Comparison of ENCODE assay signal across 9 mouse cellular contexts in genomic region chr11:88627327-88627726, GRCm38 (mm10).
A peak's percentile ranks its signal among the peaks of the same experiment; 100 is the strongest.
DNase-seq lines count a peak whose midpoint lies in the region; ATAC-seq and TF ChIP-seq lines count a peak whose summit lies in the region.
"Had no signal": no experiment of that assay in that cellular context is flagged by ENCODE, and none has a peak within 500 bp of the region (broad histone marks: within the 10 kb centered on the region; RNA-seq: fewer than 3 reads in every experiment).

No protein-coding gene starts in this region.

- peak overlapping the region; percentile 98 for H3K27ac ChIP-seq in forebrain, embryonic 12.5 days
- no peak overlapping the region; the same call in 1 of the 2 replicates for H3K27ac ChIP-seq in forebrain, embryonic 14.5 days (ENCODE audit: low read depth, low read length)
- H3K27ac ChIP-seq in layer of hippocampus, adult 2 months: peak overlapping the region; percentile 78
- H3K27ac ChIP-seq in forebrain, embryonic 15.5 days (replicated peaks): 0 out of 2 replicates have a peak overlapping the region, but pooled peaks have one; percentile 13
- H3K27ac ChIP-seq: limb, embryonic 15.5 days had no signal

- H3K4me3 ChIP-seq in forebrain, embryonic 12.5 days (replicated peaks): no peak overlapping the region
- no peak overlapping the region for H3K4me3 ChIP-seq in forebrain, embryonic 14.5 days (ENCODE audit: low read depth, low read length)
- H3K4me3 ChIP-seq in layer of hippocampus, adult 2 months: no peak overlapping the region
- no peak overlapping the region for H3K4me3 ChIP-seq in forebrain, embryonic 15.5 days
- H3K4me3 ChIP-seq: limb, embryonic 15.5 days had no signal

- no peak overlapping the region for H3K4me2 ChIP-seq in forebrain, embryonic 12.5 days
- H3K4me2 ChIP-seq in forebrain, embryonic 14.5 days (ENCODE audit: low read length): no peak overlapping the region
- H3K4me2 ChIP-seq in forebrain, embryonic 15.5 days (replicated peaks): no peak overlapping the region
- H3K4me2 ChIP-seq: limb, embryonic 15.5 days had no signal

- 71% methylated on average over 7 of the region's 7 CpGs for WGBS in forebrain, embryonic 12.5 days
- WGBS in forebrain, embryonic 14.5 days: 74% methylated on average over 7 of the region's 7 CpGs
- 68% methylated on average over 7 of the region's 7 CpGs for WGBS in forebrain, embryonic 15.5 days

- H3K36me3 ChIP-seq in forebrain, embryonic 12.5 days (replicated peaks): no peaks in the 10 kb centered on the region
- no peaks in the 10 kb centered on the region for H3K36me3 ChIP-seq in forebrain, embryonic 14.5 days (ENCODE audit: control insufficient read depth, insufficient read depth, low read length)
- no peaks in the 10 kb centered on the region for H3K36me3 ChIP-seq in forebrain, embryonic 15.5 days
- H3K36me3 ChIP-seq: limb, embryonic 15.5 days had no signal

- ATAC-seq in forebrain, embryonic 12.5 days (ENCODE audit: low FRiP score): no peak
- ATAC-seq in forebrain, embryonic 14.5 days: no peak
- ATAC-seq in forebrain, embryonic 15.5 days (replicated peaks): no peak

- no peaks in the 10 kb centered on the region for H3K9me3 ChIP-seq in forebrain, embryonic 12.5 days
- H3K9me3 ChIP-seq in forebrain, embryonic 14.5 days (replicated peaks; ENCODE audit: control insufficient read depth, low read length): no peaks in the 10 kb centered on the region
- no peaks in the 10 kb centered on the region for H3K9me3 ChIP-seq in forebrain, embryonic 15.5 days
- H3K9me3 ChIP-seq: limb, embryonic 15.5 days had no signal

- DNase-seq in forebrain, embryonic 14.5 days (ENCODE audit: low spot score): no peak
- no peak for DNase-seq in layer of hippocampus, adult 2 months (ENCODE audit: low spot score in 2 of 2)
- DNase-seq in layer of hippocampus, adult 18-20 months (ENCODE audit: low spot score in 2 of 2): no peak
- peak; percentile 75 for DNase-seq in thymus, postnatal 0 days (ENCODE audit: low spot score)
- no peak for DNase-seq in cerebellum, adult 9-11 months
- no peak for DNase-seq in layer of hippocampus, postnatal 10 days (ENCODE audit: low spot score in 2 of 2)

- H3K27me3 ChIP-seq in forebrain, embryonic 12.5 days: no peaks in the 10 kb centered on the region
- no peaks in the 10 kb centered on the region for H3K27me3 ChIP-seq in forebrain, embryonic 14.5 days (replicated peaks; ENCODE audit: control insufficient read depth, insufficient read depth, low read length)
- no peaks in the 10 kb centered on the region for H3K27me3 ChIP-seq in forebrain, embryonic 15.5 days
- H3K27me3 ChIP-seq: limb, embryonic 15.5 days had no signal

- no peak for TF ChIP-seq CTCF in layer of hippocampus, adult 2 months (conservative IDR thresholded peaks at IDR 0.05)

- no peak overlapping the region for H3K9ac ChIP-seq in forebrain, embryonic 12.5 days
- no peak overlapping the region for H3K9ac ChIP-seq in forebrain, embryonic 14.5 days (ENCODE audit: low read length)
- no peak overlapping the region for H3K9ac ChIP-seq in forebrain, embryonic 15.5 days (replicated peaks)
- H3K9ac ChIP-seq: limb, embryonic 15.5 days had no signal

- peaks cover 92% of the 10 kb centered on the region for H3K4me1 ChIP-seq in forebrain, embryonic 12.5 days
- H3K4me1 ChIP-seq in forebrain, embryonic 14.5 days (ENCODE audit: control insufficient read depth, insufficient read depth, low read length): peaks cover 64% of the 10 kb centered on the region
- H3K4me1 ChIP-seq in forebrain, embryonic 15.5 days: peaks cover 76% of the 10 kb centered on the region
